Mouse (Mus musculus) spleen, adult 2 months (tissue): ENCODE results near the gene Ccdc134.

Experiments used
- CTCF ChIP-seq: fragments of 200-500 bp; IDR thresholded peaks from 2 replicates; pipeline ENCODE4 v1.5.1; 2011; ENCODE audit warnings: mild to moderate bottlenecking, inconsistent platforms; ENCODE audit not compliant: insufficient read depth, insufficient read length, insufficient replicate concordance; ENCODE audit errors: extremely low read depth
- POLR2A ChIP-seq: fragments of 200-500 bp; IDR thresholded peaks from 2 replicates; pipeline ENCODE4 v1.6.1; 2011; ENCODE audit warnings: low read depth, low read length, inconsistent platforms

GRCm38 (mm10) chr15:82130599-82130998 lies 2.9 kb downstream of the Ccdc134 start:
- TF ChIP-seq CTCF (no peak), POLR2A (no peak)
